Mouse (Mus musculus) lung, adult 2 months (tissue): ENCODE results near the gene Pacsin2.

Source experiments
- CTCF ChIP-seq: fragments of 200-500 bp; IDR thresholded peaks from 2 replicates; pipeline ENCODE4 v1.5.1; 2011; ENCODE audit warnings: mild to moderate bottlenecking, low read length, control low read depth; ENCODE audit not compliant: insufficient read depth
- POLR2A ChIP-seq: fragments of 200-500 bp; IDR thresholded peaks from 2 replicates; pipeline ENCODE4 v1.6.1; 2011; ENCODE audit warnings: low read depth, mild to moderate bottlenecking, control low read depth, low read length, borderline replicate concordance; ENCODE audit errors: extremely low read depth

GRCm38 (mm10) chr15:83452219-83452760 is 12.1 kb downstream of the Pacsin2 start:
- TF ChIP-seq CTCF (no peak), POLR2A (no peak)
